Mouse (Mus musculus): ENCODE measurements around the gene Trim68. TPM values are rescaled to one million over a fixed set of nuclear protein-coding genes. Genes with fewer than 3 reads are reported as not detected.
"Not testable (repeated sequence)": the region's sequence is repeated elsewhere in the genome, so short reads cannot be mapped to it uniquely, and the experiment has no call there.

Gene Trim68
- polyA plus RNA-seq, 1 experiment: 8.3 TPM

- no peak for TF ChIP-seq CTCF (IDR thresholded peaks at IDR 0.05; ENCODE audit: control insufficient read depth, insufficient read depth, insufficient replicate concordance, low read depth, low read length)
- H3K36me3 ChIP-seq (ENCODE audit: control insufficient read depth, insufficient read depth, low read length): no peaks in the 10 kb centered on the region
- H3K27ac ChIP-seq (ENCODE audit: control insufficient read depth, insufficient read depth, low read depth, low read length): no peak overlapping the region
- peaks cover 2% of the 10 kb centered on the region for H3K4me1 ChIP-seq (ENCODE audit: control insufficient read depth, insufficient read depth, low read length)
- no peaks in the 10 kb centered on the region for H3K27me3 ChIP-seq (ENCODE audit: control insufficient read depth, insufficient read depth, low read length)
- H3K4me3 ChIP-seq (ENCODE audit: control insufficient read depth, low read depth, low read length): no peak overlapping the region
Observed at GRCm38 (mm10) chr7:102681916-102682315, 5.2 kb downstream of the Trim68 start.

GRCm38 (mm10) chr7:102676225-102676624 lies 10.9 kb downstream of the Trim68 start:
- H3K27ac ChIP-seq (ENCODE audit: control insufficient read depth, insufficient read depth, low read depth, low read length): no peak overlapping the region
- no peaks in the 10 kb centered on the region for H3K36me3 ChIP-seq (ENCODE audit: control insufficient read depth, insufficient read depth, low read length)
- H3K4me1 ChIP-seq (ENCODE audit: control insufficient read depth, insufficient read depth, low read length): no peaks in the 10 kb centered on the region
- no peaks in the 10 kb centered on the region for H3K27me3 ChIP-seq (ENCODE audit: control insufficient read depth, insufficient read depth, low read length)
- TF ChIP-seq POLR2A (IDR thresholded peaks at IDR 0.05; ENCODE audit: control insufficient read depth, low read depth, low read length) (no peak), CTCF (IDR thresholded peaks at IDR 0.05; ENCODE audit: control insufficient read depth, insufficient read depth, insufficient replicate concordance, low read depth, low read length) (no peak)
- no peak overlapping the region for H3K4me3 ChIP-seq (ENCODE audit: control insufficient read depth, low read depth, low read length)

GRCm38 (mm10) chr7:102665378-102665777 lies 21.7 kb downstream of the Trim68 start:
- no peaks in the 10 kb centered on the region for H3K4me1 ChIP-seq (ENCODE audit: control insufficient read depth, insufficient read depth, low read length)
- TF ChIP-seq POLR2A (IDR thresholded peaks at IDR 0.05; ENCODE audit: control insufficient read depth, low read depth, low read length): no peak
- TF ChIP-seq CTCF (IDR thresholded peaks at IDR 0.05; ENCODE audit: control insufficient read depth, insufficient read depth, insufficient replicate concordance, low read depth, low read length): no peak

GRCm38 (mm10) chr7:102664599-102664998 lies 22.5 kb downstream of the Trim68 start, which contains the start of gene Olfr556:
Gene Olfr556 (plus strand): TSS chr7:102664899.
- TF ChIP-seq CTCF (IDR thresholded peaks at IDR 0.05; ENCODE audit: control insufficient read depth, insufficient read depth, insufficient replicate concordance, low read depth, low read length) (no peak), POLR2A (IDR thresholded peaks at IDR 0.05; ENCODE audit: control insufficient read depth, low read depth, low read length) (no peak)
- Histone ChIP-seq H3K36me3 (ENCODE audit: control insufficient read depth, insufficient read depth, low read length) (no peaks in the 10 kb centered on the region), H3K27me3 (ENCODE audit: control insufficient read depth, insufficient read depth, low read length) (no peaks in the 10 kb centered on the region), H3K27ac (ENCODE audit: control insufficient read depth, insufficient read depth, low read depth, low read length) (no peak within 1 kb of the TSS), H3K4me3 (ENCODE audit: control insufficient read depth, low read depth, low read length) (no peak within 1 kb of the TSS), H3K4me1 (ENCODE audit: control insufficient read depth, insufficient read depth, low read length) (no peaks in the 10 kb centered on the region)

More at GRCm38 (mm10) chr7:102665378-102665777, 21.7 kb downstream of the Trim68 start:
- Histone ChIP-seq H3K27me3 (ENCODE audit: control insufficient read depth, insufficient read depth, low read length) (no peaks in the 10 kb centered on the region), H3K4me3 (ENCODE audit: control insufficient read depth, low read depth, low read length) (no peak overlapping the region), H3K36me3 (ENCODE audit: control insufficient read depth, insufficient read depth, low read length) (no peaks in the 10 kb centered on the region), H3K27ac (ENCODE audit: control insufficient read depth, insufficient read depth, low read depth, low read length) (no peak overlapping the region)

- Histone ChIP-seq H3K4me3 (ENCODE audit: control insufficient read depth, low read depth, low read length) (no peak within 1 kb of the TSS), H3K36me3 (ENCODE audit: control insufficient read depth, insufficient read depth, low read length) (no peaks in the 10 kb centered on the region), H3K27ac (ENCODE audit: control insufficient read depth, insufficient read depth, low read depth, low read length) (no peak within 1 kb of the TSS), H3K4me1 (ENCODE audit: control insufficient read depth, insufficient read depth, low read length) (no peaks in the 10 kb centered on the region), H3K27me3 (ENCODE audit: control insufficient read depth, insufficient read depth, low read length) (no peaks in the 10 kb centered on the region)
- TF ChIP-seq POLR2A (IDR thresholded peaks at IDR 0.05; ENCODE audit: control insufficient read depth, low read depth, low read length) (no peak), CTCF (IDR thresholded peaks at IDR 0.05; ENCODE audit: control insufficient read depth, insufficient read depth, insufficient replicate concordance, low read depth, low read length) (no peak)
Observed at GRCm38 (mm10) chr7:102658523-102658922, 28.6 kb downstream of the Trim68 start, which contains the start of gene Olfr555. Gene Olfr555 (plus strand): TSS chr7:102658823.

- H3K27ac ChIP-seq (ENCODE audit: control insufficient read depth, insufficient read depth, low read depth, low read length); H3K36me3 ChIP-seq (ENCODE audit: control insufficient read depth, insufficient read depth, low read length); H3K4me3 ChIP-seq (ENCODE audit: control insufficient read depth, low read depth, low read length); H3K4me1 ChIP-seq (ENCODE audit: control insufficient read depth, insufficient read depth, low read length); H3K27me3 ChIP-seq (ENCODE audit: control insufficient read depth, insufficient read depth, low read length): not testable (repeated sequence)
Observed at GRCm38 (mm10) chr7:102644945-102645344, 42.2 kb downstream of the Trim68 start.

- Histone ChIP-seq H3K27ac (ENCODE audit: control insufficient read depth, insufficient read depth, low read depth, low read length) (no peak within 1 kb of the TSS), H3K27me3 (ENCODE audit: control insufficient read depth, insufficient read depth, low read length) (no peaks in the 10 kb centered on the region), H3K4me3 (ENCODE audit: control insufficient read depth, low read depth, low read length) (no peak within 1 kb of the TSS), H3K36me3 (ENCODE audit: control insufficient read depth, insufficient read depth, low read length) (no peaks in the 10 kb centered on the region), H3K4me1 (ENCODE audit: control insufficient read depth, insufficient read depth, low read length) (no peaks in the 10 kb centered on the region)
- TF ChIP-seq POLR2A (IDR thresholded peaks at IDR 0.05; ENCODE audit: control insufficient read depth, low read depth, low read length): no peak
- TF ChIP-seq CTCF (IDR thresholded peaks at IDR 0.05; ENCODE audit: control insufficient read depth, insufficient read depth, insufficient replicate concordance, low read depth, low read length): no peak
Observed at GRCm38 (mm10) chr7:102638132-102638531, 49.0 kb downstream of the Trim68 start, which contains the start of gene Olfr554. Gene Olfr554 (plus strand): TSS chr7:102638432.

- TF ChIP-seq POLR2A (IDR thresholded peaks at IDR 0.05; ENCODE audit: control insufficient read depth, low read depth, low read length) (no peak), CTCF (IDR thresholded peaks at IDR 0.05; ENCODE audit: control insufficient read depth, insufficient read depth, insufficient replicate concordance, low read depth, low read length) (no peak)
Observed at GRCm38 (mm10) chr7:102636665-102637064, 50.5 kb downstream of the Trim68 start.

More at GRCm38 (mm10) chr7:102636665-102637064, 50.5 kb downstream of the Trim68 start:
- Histone ChIP-seq H3K4me1 (ENCODE audit: control insufficient read depth, insufficient read depth, low read length) (no peaks in the 10 kb centered on the region), H3K27ac (ENCODE audit: control insufficient read depth, insufficient read depth, low read depth, low read length) (no peak overlapping the region), H3K36me3 (ENCODE audit: control insufficient read depth, insufficient read depth, low read length) (no peaks in the 10 kb centered on the region), H3K4me3 (ENCODE audit: control insufficient read depth, low read depth, low read length) (no peak overlapping the region), H3K27me3 (ENCODE audit: control insufficient read depth, insufficient read depth, low read length) (no peaks in the 10 kb centered on the region)

Other genes with a start within 250 kb of the Trim68 start
- gene Rrm1, start 245.6 kb downstream of the Trim68 start, polyA plus RNA-seq (2012; rRNA removed): 18.8 and 27.6 TPM in 2 replicates
- gene Olfr543, start 205.6 kb downstream of the Trim68 start, polyA plus RNA-seq (2012; rRNA removed): 0.12 TPM in 1 of 2 replicates, not detected in the other
- not detected in 2 replicates for gene Olfr544, start 199.0 kb downstream of the Trim68 start, polyA plus RNA-seq (2012; rRNA removed)
- gene Olfr545, start 187.8 kb downstream of the Trim68 start, polyA plus RNA-seq (2012; rRNA removed): not detected in 2 replicates
- not detected in 2 replicates for gene Olfr547, start 152.6 kb downstream of the Trim68 start, polyA plus RNA-seq (2012; rRNA removed)
- gene Olfr548-ps1, start 146.4 kb downstream of the Trim68 start, polyA plus RNA-seq (2012; rRNA removed): not detected in 2 replicates
- not detected in 2 replicates for gene Olfr549, start 137.5 kb downstream of the Trim68 start, polyA plus RNA-seq (2012; rRNA removed)
- 0.54 and 0.59 TPM in 2 replicates for gene Trim21, start 121.8 kb downstream of the Trim68 start, polyA plus RNA-seq (2012; rRNA removed)
- not detected in 2 replicates for gene Olfr550, start 115.9 kb downstream of the Trim68 start, polyA plus RNA-seq (2012; rRNA removed)
- gene Olfr551, start 95.4 kb downstream of the Trim68 start, polyA plus RNA-seq (2012; rRNA removed): not detected in 2 replicates
- not detected in 2 replicates for gene Olfr552, start 89.6 kb downstream of the Trim68 start, polyA plus RNA-seq (2012; rRNA removed)
- gene Olfr553, start 69.1 kb downstream of the Trim68 start, polyA plus RNA-seq (2012; rRNA removed): not detected in 2 replicates
- gene Olfr554, start 48.9 kb downstream of the Trim68 start, polyA plus RNA-seq (2012; rRNA removed): 0.14 and 0.26 TPM in 2 replicates
- not detected in 2 replicates for gene Olfr555, start 28.5 kb downstream of the Trim68 start, polyA plus RNA-seq (2012; rRNA removed)
- gene Olfr556, start 22.4 kb downstream of the Trim68 start, polyA plus RNA-seq (2012; rRNA removed): not detected in 2 replicates
- 0.10 TPM in 1 of 2 replicates, not detected in the other for gene Olfr557, start 8.6 kb upstream of the Trim68 start, polyA plus RNA-seq (2012; rRNA removed)
- gene Olfr558, start 14.9 kb upstream of the Trim68 start, polyA plus RNA-seq (2012; rRNA removed): 0.19 and 0.25 TPM in 2 replicates
- gene Olfr33, start 31.7 kb upstream of the Trim68 start, polyA plus RNA-seq (2012; rRNA removed): 0.25 and 0.47 TPM in 2 replicates
- gene Olfr559, start 40.2 kb upstream of the Trim68 start, polyA plus RNA-seq (2012; rRNA removed): not detected in 2 replicates
- not detected in 2 replicates for gene Olfr560, start 72.0 kb upstream of the Trim68 start, polyA plus RNA-seq (2012; rRNA removed)
- 1.1 and 1.3 TPM in 2 replicates for gene Olfr78, start 72.1 kb upstream of the Trim68 start, polyA plus RNA-seq (2012; rRNA removed)
- gene Olfr561, start 83.9 kb upstream of the Trim68 start, polyA plus RNA-seq (2012; rRNA removed): not detected in 2 replicates
- gene Olfr564, start 116.2 kb upstream of the Trim68 start, polyA plus RNA-seq (2012; rRNA removed): not detected in 2 replicates
- not detected in 2 replicates for gene Olfr566, start 171.4 kb upstream of the Trim68 start, polyA plus RNA-seq (2012; rRNA removed)
- 0.26 and 0.59 TPM in 2 replicates for gene Olfr568, start 189.8 kb upstream of the Trim68 start, polyA plus RNA-seq (2012; rRNA removed)
- gene Olfr569, start 203.6 kb upstream of the Trim68 start, polyA plus RNA-seq (2012; rRNA removed): not detected in 2 replicates
- gene Olfr570, start 207.2 kb upstream of the Trim68 start, polyA plus RNA-seq (2012; rRNA removed): 0.23 TPM in 1 of 2 replicates, not detected in the other
- gene Olfr571, start 230.2 kb upstream of the Trim68 start, polyA plus RNA-seq (2012; rRNA removed): not detected in 2 replicates
- not detected in 2 replicates for gene Olfr572, start 237.1 kb upstream of the Trim68 start, polyA plus RNA-seq (2012; rRNA removed)

Data from testis, adult 2 months (tissue).